Mouse (Mus musculus): Measurements from ENCODE around the gene Derl2. TPM values are rescaled to one million over a fixed set of nuclear protein-coding genes. Genes with fewer than 3 reads are reported as not detected.

Derl2 gene
- polyA plus RNA-seq, 1 experiment: 74.5 TPM

DNA sequence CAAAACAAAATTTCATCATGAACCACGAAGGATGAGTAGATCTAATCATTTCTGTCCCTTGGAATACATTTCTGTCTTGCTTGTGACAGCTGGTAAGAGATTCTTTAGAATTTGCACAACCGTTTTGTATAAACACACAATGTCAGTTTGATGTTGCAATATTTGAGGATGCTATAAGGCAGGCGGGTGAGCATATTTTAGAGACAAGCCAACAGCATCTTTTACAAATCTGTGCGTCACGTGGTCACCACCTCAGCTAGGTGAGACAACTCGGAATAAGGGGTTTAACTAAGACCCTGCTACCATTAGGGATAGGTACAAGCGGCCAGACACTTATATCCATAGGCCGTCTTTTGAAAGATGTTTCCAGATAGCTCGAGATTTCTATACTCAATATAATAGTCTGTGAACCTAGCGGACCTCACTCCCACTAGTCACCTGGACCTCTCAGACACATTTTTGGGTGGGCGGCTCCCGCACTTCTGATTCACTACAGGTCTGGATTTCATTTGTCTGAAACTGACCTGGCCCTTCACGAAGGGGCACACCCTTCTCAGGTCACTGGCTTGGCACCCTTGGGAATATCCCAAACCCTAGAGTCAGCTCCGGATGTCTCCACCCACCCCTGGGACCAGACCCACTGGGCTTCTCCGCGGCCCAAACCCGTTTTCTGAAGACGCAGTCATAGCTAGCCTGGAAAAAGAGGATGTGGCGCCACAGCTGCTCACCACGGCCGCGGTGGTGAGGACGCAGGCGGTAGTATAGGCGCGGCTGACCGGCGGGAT, 1.0 kb downstream of the Derl2 start:
- peak overlapping the region; percentile 45; the same call in 1 of the 2 replicates for H3K27ac ChIP-seq (ENCODE audit: insufficient read depth, low read length)
- no peaks in the 10 kb centered on the region; the same call in 1 of the 2 replicates for H3K4me1 ChIP-seq (ENCODE audit: control insufficient read depth, insufficient read depth, low read length)
- TF ChIP-seq CTCF (IDR thresholded peaks at IDR 0.05; ENCODE audit: borderline replicate concordance, insufficient read depth, low read length) (no peak), POLR2A (IDR thresholded peaks at IDR 0.05; ENCODE audit: low read depth, low read length) (peak; percentile 13; the same call in 1 of the 2 replicates)
- H3K4me3 ChIP-seq (ENCODE audit: insufficient read depth, low read length): peak overlapping the region; percentile 87

DNA sequence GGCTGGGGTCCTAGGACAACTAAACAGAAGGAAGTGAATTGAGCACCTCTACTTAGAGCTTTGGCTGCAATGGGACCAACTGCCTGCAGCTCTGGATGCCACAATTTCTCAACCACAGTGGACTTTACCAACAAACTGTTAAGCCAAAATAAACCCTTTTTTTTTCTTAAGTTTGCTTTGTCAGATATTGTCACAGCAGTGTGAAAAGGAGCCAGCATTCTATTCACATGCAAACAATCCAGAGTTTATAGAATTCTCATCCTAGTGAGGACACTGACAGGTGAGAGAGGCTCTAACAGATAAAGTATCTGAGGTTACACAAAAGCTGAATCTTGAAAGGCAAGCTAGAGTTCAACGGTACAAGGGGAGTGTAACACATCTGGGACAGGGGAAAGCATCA, 2.6 kb downstream of the Derl2 start:
- H3K4me3 ChIP-seq (ENCODE audit: insufficient read depth, low read length): no peak overlapping the region
- no peaks in the 10 kb centered on the region; the same call in 1 of the 2 replicates for H3K4me1 ChIP-seq (ENCODE audit: control insufficient read depth, insufficient read depth, low read length)
- TF ChIP-seq CTCF (IDR thresholded peaks at IDR 0.05; ENCODE audit: borderline replicate concordance, insufficient read depth, low read length) (no peak), POLR2A (IDR thresholded peaks at IDR 0.05; ENCODE audit: low read depth, low read length) (no peak)
- no peak overlapping the region for H3K27ac ChIP-seq (ENCODE audit: insufficient read depth, low read length)

DNA sequence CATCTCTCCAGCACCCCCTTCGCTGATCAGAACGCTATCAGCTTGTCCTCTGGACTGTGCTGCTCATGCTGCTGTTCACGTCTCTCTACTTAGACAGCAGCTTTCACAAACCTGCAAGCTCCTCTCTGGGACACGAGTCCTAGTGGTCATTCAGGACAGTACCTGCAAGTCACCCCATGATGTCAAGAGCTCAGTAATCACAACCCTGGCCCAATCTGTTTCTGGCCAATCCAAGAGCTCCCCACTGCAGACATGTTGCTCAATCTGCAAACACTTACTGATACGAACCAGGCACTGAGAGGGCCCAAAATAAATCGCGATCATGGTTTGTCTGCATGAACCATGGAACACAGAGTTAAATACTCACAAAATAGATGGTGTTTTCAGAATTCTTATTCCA, 6.9 kb downstream of the Derl2 start:
- no peaks in the 10 kb centered on the region; the same call in 1 of the 2 replicates for H3K4me1 ChIP-seq (ENCODE audit: control insufficient read depth, insufficient read depth, low read length)
- no peak overlapping the region for H3K27ac ChIP-seq (ENCODE audit: insufficient read depth, low read length)
- no peak for TF ChIP-seq POLR2A (IDR thresholded peaks at IDR 0.05; ENCODE audit: low read depth, low read length)
- no peak for TF ChIP-seq CTCF (IDR thresholded peaks at IDR 0.05; ENCODE audit: borderline replicate concordance, insufficient read depth, low read length)
- H3K4me3 ChIP-seq (ENCODE audit: insufficient read depth, low read length): no peak overlapping the region

DNA sequence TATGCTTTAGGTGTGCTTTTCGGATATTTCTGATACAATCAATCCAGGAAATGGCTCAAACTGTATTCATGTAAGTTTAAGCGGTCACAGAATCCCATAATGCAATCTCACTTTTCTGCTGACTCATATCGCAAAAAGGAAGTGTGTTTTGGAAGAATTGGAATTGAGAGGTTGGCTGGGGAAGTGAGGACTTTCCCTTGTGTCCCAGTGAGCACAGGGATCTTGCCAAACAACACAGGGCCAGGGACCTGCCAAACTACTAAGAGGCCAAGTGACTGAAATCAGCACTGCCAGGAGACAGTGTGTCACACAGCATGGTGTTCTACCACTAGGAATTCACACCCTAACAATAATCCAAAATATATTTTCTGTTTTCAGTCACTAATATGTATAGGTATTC, 11.3 kb downstream of the Derl2 start:
- Histone ChIP-seq H3K4me1 (ENCODE audit: control insufficient read depth, insufficient read depth, low read length) (no peaks in the 10 kb centered on the region), H3K27ac (ENCODE audit: insufficient read depth, low read length) (no peak overlapping the region)
- no peak for TF ChIP-seq POLR2A (IDR thresholded peaks at IDR 0.05; ENCODE audit: low read depth, low read length)

DNA sequence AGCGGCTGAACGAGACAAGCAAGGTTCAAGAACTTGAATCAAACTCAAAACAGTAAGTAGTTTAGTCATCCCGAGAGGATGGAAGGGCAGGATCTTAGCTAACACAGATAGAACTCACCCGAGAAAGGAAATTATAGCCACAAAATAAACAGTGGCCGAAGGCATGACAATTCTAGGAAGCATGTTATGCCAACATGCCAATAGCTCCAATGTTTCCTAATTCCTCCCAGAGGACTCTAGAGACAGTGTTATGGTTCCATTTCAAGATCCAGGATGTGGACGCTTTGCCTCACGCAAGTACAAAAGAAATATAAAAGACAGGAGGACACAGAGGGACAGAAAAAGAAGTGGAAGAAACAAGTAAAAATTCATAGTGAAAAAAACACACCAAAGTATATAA, 11.8 kb downstream of the Derl2 start:
- no peak for TF ChIP-seq CTCF (IDR thresholded peaks at IDR 0.05; ENCODE audit: borderline replicate concordance, insufficient read depth, low read length)
- TF ChIP-seq POLR2A (IDR thresholded peaks at IDR 0.05; ENCODE audit: low read depth, low read length): no peak
- Histone ChIP-seq H3K4me1 (ENCODE audit: control insufficient read depth, insufficient read depth, low read length) (peaks cover 4% of the 10 kb centered on the region; the same call in 1 of the 2 replicates), H3K4me3 (ENCODE audit: insufficient read depth, low read length) (no peak overlapping the region), H3K27ac (ENCODE audit: insufficient read depth, low read length) (no peak overlapping the region)

More for the DNA sequence above, 11.3 kb downstream of the Derl2 start:
- no peak overlapping the region for H3K4me3 ChIP-seq (ENCODE audit: insufficient read depth, low read length)

DNA sequence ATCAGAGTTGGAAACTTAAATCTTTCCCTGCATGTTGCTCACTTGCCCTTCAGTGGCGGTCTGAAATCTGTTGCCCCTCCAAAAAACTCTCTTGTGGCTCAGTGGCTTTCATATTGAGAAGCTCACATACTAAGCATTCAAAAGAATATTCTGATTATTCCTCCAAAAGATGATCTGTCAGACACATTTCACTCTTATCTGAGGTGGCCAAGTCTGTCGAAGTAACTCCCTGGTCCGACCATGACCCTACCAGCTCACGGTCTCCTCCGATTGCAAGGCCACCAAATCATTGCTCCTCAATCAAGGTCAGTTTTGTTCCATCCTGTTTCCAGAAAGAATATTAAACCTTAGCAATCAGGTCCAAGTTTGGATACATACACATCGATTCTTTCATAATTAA, 12.6 kb downstream of the Derl2 start:
- TF ChIP-seq POLR2A (IDR thresholded peaks at IDR 0.05; ENCODE audit: low read depth, low read length): no peak
- TF ChIP-seq CTCF (IDR thresholded peaks at IDR 0.05; ENCODE audit: borderline replicate concordance, insufficient read depth, low read length): no peak
- H3K27ac ChIP-seq (ENCODE audit: insufficient read depth, low read length): no peak overlapping the region
- peaks cover 9% of the 10 kb centered on the region for H3K4me1 ChIP-seq (ENCODE audit: control insufficient read depth, insufficient read depth, low read length)
- no peak overlapping the region for H3K4me3 ChIP-seq (ENCODE audit: insufficient read depth, low read length)

DNA sequence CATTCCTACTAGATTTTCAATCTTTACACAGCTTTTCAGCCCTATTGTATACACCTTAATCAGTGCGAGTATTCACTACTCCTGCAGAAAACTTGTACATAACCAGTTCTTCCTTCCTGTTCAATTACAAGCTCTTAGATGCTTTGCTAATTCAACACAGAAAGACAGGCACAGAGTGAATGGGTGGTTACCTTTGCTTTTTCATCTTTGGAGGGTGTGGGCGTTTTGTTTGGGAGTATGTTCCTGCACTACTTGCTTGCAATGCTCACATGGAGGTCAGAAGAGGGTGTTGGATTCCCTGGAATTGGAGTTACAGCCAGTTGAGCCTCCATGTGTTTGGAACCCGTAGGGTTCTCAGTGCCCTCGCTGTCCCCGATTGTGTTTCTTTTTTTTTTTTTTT, 14.6 kb downstream of the Derl2 start:
- no peak overlapping the region for H3K27ac ChIP-seq (ENCODE audit: insufficient read depth, low read length)
- peaks cover 9% of the 10 kb centered on the region for H3K4me1 ChIP-seq (ENCODE audit: control insufficient read depth, insufficient read depth, low read length)
- H3K4me3 ChIP-seq (ENCODE audit: insufficient read depth, low read length): no peak overlapping the region
- TF ChIP-seq CTCF (IDR thresholded peaks at IDR 0.05; ENCODE audit: borderline replicate concordance, insufficient read depth, low read length) (no peak), POLR2A (IDR thresholded peaks at IDR 0.05; ENCODE audit: low read depth, low read length) (no peak)

DNA sequence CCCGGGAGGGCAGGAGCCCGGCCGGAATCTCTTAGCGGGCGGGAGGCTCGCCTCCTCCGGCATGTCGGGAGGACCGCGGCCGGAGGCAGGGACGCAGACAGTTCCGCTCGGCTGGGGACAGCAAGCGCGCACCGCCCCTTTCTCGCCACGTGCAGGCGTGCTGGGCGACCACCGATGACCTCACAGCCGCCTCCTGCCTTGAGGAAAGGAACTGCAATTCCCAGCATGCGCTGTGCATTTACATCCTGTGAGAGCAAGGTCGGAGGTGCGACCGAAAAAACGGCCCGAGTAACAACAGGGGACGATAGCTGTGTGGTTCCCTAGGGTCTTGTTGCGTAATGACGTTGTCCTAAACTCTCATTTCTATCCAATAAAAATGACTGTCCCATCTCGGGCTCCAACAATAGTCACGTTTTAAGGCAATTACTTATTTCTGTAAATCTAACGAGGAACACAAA, 15.3 kb downstream of the Derl2 start, which contains the start of gene Dhx33:
Dhx33 (minus strand) TSS at position 122 of the 458 bp plus-strand sequence.
- Histone ChIP-seq H3K4me1 (ENCODE audit: control insufficient read depth, insufficient read depth, low read length) (peaks cover 9% of the 10 kb centered on the region), H3K27ac (ENCODE audit: insufficient read depth, low read length) (peak within 1 kb of the TSS; percentile 77), H3K4me3 (ENCODE audit: insufficient read depth, low read length) (peak within 1 kb of the TSS; percentile 95)
- TF ChIP-seq CTCF (IDR thresholded peaks at IDR 0.05; ENCODE audit: borderline replicate concordance, insufficient read depth, low read length): no peak
- peak; percentile 63 for TF ChIP-seq POLR2A (IDR thresholded peaks at IDR 0.05; ENCODE audit: low read depth, low read length)

DNA sequence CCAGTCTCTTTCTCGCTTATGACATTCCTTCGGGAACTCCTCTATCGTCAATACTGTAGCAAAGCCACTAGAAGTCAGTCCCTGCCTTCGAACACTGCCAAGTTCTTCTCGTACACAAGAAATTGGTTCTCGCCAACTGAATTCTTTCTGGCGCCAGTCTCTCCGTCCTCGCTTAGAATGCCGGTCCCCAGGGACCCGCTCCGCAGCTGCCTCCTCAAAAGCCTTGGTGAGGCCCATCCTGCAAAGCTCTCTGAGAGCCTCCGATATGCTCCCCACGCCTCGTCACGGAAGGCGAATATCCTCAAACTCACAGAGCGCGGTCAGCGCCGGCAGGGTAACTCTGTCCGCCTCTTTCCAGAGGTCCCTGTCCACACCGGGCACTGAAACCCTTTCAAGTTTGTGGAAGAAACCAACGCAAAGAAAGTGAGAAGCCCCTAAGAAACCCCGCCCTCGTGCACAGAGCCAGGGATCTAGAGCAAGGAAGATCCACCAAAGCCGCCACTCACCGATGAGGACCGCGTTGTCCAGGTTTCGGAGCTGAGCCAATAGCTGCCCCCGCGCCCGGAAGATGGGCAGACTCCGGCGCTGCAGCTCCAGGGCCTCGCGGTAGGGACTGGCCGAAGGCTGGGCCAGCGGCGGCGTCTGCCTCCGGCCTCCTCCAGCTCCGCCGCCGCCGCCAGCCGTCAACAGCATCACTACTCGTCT, 15.9 kb downstream of the Derl2 start:
- peaks cover 9% of the 10 kb centered on the region for H3K4me1 ChIP-seq (ENCODE audit: control insufficient read depth, insufficient read depth, low read length)
- peak overlapping the region; percentile 77 for H3K27ac ChIP-seq (ENCODE audit: insufficient read depth, low read length)
- H3K4me3 ChIP-seq (ENCODE audit: insufficient read depth, low read length): peak overlapping the region; percentile 95
- TF ChIP-seq POLR2A (IDR thresholded peaks at IDR 0.05; ENCODE audit: low read depth, low read length) (no peak), CTCF (IDR thresholded peaks at IDR 0.05; ENCODE audit: borderline replicate concordance, insufficient read depth, low read length) (no peak)

DNA sequence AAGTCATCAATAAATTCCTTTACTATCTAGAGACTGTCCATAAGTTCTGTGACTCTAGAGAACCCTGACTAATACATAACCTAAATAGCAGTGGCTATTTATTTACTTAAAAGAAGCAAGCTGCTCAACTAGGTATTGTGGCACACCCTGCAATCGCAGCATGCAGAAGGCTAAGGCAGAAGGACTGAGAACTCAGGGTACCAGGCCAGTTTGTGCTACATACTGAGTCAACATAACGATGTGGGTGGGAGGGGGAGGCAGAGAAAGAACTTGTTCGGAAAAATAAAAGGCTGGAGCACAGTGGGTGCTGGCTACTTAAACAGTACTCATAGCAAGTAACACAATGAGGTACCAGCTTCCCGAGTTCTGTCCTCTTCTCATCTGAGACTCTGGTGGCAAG, 18.5 kb downstream of the Derl2 start:
- TF ChIP-seq CTCF (IDR thresholded peaks at IDR 0.05; ENCODE audit: borderline replicate concordance, insufficient read depth, low read length) (no peak), POLR2A (IDR thresholded peaks at IDR 0.05; ENCODE audit: low read depth, low read length) (no peak)
- Histone ChIP-seq H3K4me1 (ENCODE audit: control insufficient read depth, insufficient read depth, low read length) (peaks cover 9% of the 10 kb centered on the region), H3K27ac (ENCODE audit: insufficient read depth, low read length) (no peak overlapping the region), H3K4me3 (ENCODE audit: insufficient read depth, low read length) (no peak overlapping the region)
